Mouse (Mus musculus): ENCODE measurements around the gene Pgbd1.

DNA sequence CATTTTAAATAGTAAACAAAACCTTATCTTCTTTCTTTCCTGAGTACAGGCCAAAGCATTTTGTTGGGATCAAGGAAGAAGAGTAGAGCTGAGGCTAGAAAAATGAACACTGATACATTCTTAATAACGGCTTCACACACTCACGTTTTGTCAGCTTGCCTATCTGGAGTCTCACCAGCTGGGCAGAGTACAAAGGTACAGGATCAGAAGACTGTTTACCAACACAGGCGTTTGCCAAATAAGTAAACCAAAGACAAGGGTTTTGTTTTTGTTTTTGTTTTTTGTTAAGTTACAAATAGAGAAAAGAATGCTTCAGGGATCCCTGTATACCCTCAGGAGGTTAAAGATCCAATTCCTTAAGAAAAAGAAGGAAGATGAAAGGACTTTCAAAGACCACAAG, 39.7 kb downstream of the Pgbd1 start:
- no peak for TF ChIP-seq POLR2A (IDR thresholded peaks at IDR 0.05; ENCODE audit: control insufficient read depth in 1 of 2, insufficient read depth in 1 of 2, low read depth in 1 of 2, low read length in 2 of 2, poor library complexity in 1 of 2)
- TF ChIP-seq EP300 (IDR thresholded peaks at IDR 0.05; ENCODE audit: low read depth in 1 of 2, low read length in 2 of 2), result no peak
- TF ChIP-seq TAL1 (IDR thresholded peaks at IDR 0.05; ENCODE audit: low read length), result no peak
- no peak for TF ChIP-seq CTCF (IDR thresholded peaks at IDR 0.05 in 2 of 3, conservative IDR thresholded peaks at IDR 0.05 in 1 of 3; ENCODE audit: control insufficient read depth in 1 of 3, insufficient read depth in 1 of 3, low read depth in 2 of 3, low read length in 3 of 3, poor library complexity in 1 of 3, severe bottlenecking in 1 of 3)
- TF ChIP-seq MAFK (IDR thresholded peaks at IDR 0.05; ENCODE audit: borderline replicate concordance, low read depth, low read length), result no peak
- no peak for TF ChIP-seq E2F4 (IDR thresholded peaks at IDR 0.05; ENCODE audit: borderline replicate concordance, low read depth, low read length)
- TF ChIP-seq ETS1 (IDR thresholded peaks at IDR 0.05; ENCODE audit: low read depth, low read length), result no peak
- no peak for TF ChIP-seq JUND (IDR thresholded peaks at IDR 0.05; ENCODE audit: low read depth, low read length)
- no peak for TF ChIP-seq BHLHE40 (IDR thresholded peaks at IDR 0.05; ENCODE audit: borderline replicate concordance, low read depth, low read length)
- no peak for TF ChIP-seq ZMIZ1 (IDR thresholded peaks at IDR 0.05; ENCODE audit: low read depth, low read length)
- TF ChIP-seq MAX (IDR thresholded peaks at IDR 0.05; ENCODE audit: low read length), result no peak
- TF ChIP-seq CHD2 (IDR thresholded peaks at IDR 0.05; ENCODE audit: low read length), result no peak
